Mouse (Mus musculus): ENCODE results near the gene Nat8f2. TPM values are rescaled to one million over a fixed set of nuclear protein-coding genes. Genes with fewer than 3 reads are reported as not detected.

Nat8f2 gene
- total and polyA plus RNA-seq, 3 experiments: 0.06 to 0.12 TPM; not detected in 1

DNA sequence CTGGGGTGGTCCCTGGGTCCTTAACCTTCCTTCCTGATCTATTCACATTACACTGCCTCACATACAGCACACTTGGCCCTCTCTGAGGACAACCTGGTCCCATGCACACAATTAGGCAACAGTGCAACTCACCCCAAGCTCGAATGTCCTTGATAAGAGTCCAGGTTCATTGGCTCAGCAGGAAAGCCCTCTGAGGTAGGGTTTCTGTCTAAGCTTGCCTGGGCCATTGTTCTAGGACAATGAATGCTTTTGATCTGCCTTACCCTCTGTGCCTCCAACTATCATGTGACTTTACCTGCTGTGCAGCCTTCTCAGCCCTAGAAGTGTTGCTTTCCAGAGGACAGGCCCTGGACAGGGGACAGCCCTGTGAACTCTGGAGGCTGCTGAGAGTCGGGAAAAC is 19.7 kb downstream of the Nat8f2 start:
- DNase-seq (ENCODE audit: low read depth, low spot score): no peak
- Histone ChIP-seq H3K4me3 (ENCODE audit: control insufficient read depth in 1 of 2, insufficient read depth in 1 of 2, low read depth in 2 of 2, low read length in 2 of 2) (no peak overlapping the region), H3K36me3 (ENCODE audit: control insufficient read depth in 1 of 2, insufficient read depth in 2 of 2, low read length in 2 of 2) (no peaks in the 10 kb centered on the region), H3K27me3 (ENCODE audit: control insufficient read depth in 1 of 2, insufficient read depth in 2 of 2, low read length in 2 of 2) (peaks cover 9 to 15% of the 10 kb centered on the region in 2 experiments; a peak in 3 of 4 replicates), H3K27ac (ENCODE audit: control insufficient read depth, low read depth, low read length) (no peak overlapping the region), H3K79me2 (ENCODE audit: control insufficient read depth, insufficient read depth, low read length, poor library complexity) (no peaks in the 10 kb centered on the region), H3K9me3 (replicated peaks; ENCODE audit: insufficient read depth, low read length) (no peaks in the 10 kb centered on the region), H3K9ac (ENCODE audit: control insufficient read depth, low read depth, low read length, poor library complexity, severe bottlenecking) (no peak overlapping the region), H3K4me1 (ENCODE audit: control insufficient read depth in 1 of 2, insufficient read depth in 2 of 2, low read length in 2 of 2) (no peaks in the 10 kb centered on the region)
- TF ChIP-seq MEF2A (IDR thresholded peaks at IDR 0.05; ENCODE audit: extremely low read depth, insufficient replicate concordance, low read depth, low read length, poor library complexity, severe bottlenecking) (no peak), CHD1 (IDR thresholded peaks at IDR 0.05; ENCODE audit: low read depth, low read length) (no peak), POLR2A (IDR thresholded peaks at IDR 0.05; ENCODE audit: control insufficient read depth in 1 of 2, insufficient read depth in 1 of 2, low read depth in 1 of 2, low read length in 2 of 2, poor library complexity in 1 of 2) (no peak), ZC3H11A (IDR thresholded peaks at IDR 0.05; ENCODE audit: low read depth, low read length) (no peak), USF2 (IDR thresholded peaks at IDR 0.05; ENCODE audit: borderline replicate concordance in 1 of 2, insufficient read depth in 1 of 2, low read depth in 1 of 2, low read length in 2 of 2) (no peak), MAZ (IDR thresholded peaks at IDR 0.05; ENCODE audit: low read depth, low read length) (no peak), HCFC1 (IDR thresholded peaks at IDR 0.05; ENCODE audit: low read depth, low read length) (no peak), POLR2AphosphoS5 (IDR thresholded peaks at IDR 0.05; ENCODE audit: borderline replicate concordance, low read depth, low read length) (no peak), RCOR1 (IDR thresholded peaks at IDR 0.05; ENCODE audit: low read depth, low read length) (no peak), ETS1 (IDR thresholded peaks at IDR 0.05; ENCODE audit: low read depth, low read length) (no peak), SMC3 (IDR thresholded peaks at IDR 0.05; ENCODE audit: low read depth, low read length) (no peak), ZMIZ1 (IDR thresholded peaks at IDR 0.05; ENCODE audit: low read depth, low read length) (no peak), UBTF (IDR thresholded peaks at IDR 0.05; ENCODE audit: borderline replicate concordance, insufficient read depth, low read depth, low read length) (no peak), KAT2A (conservative IDR thresholded peaks at IDR 0.05; ENCODE audit: low read depth, low read length) (no peak), NRF1 (IDR thresholded peaks at IDR 0.05; ENCODE audit: insufficient read depth, low read depth, low read length, poor library complexity, severe bottlenecking) (no peak), POLR2AphosphoS2 (IDR thresholded peaks at IDR 0.05; ENCODE audit: low read length) (no peak), MYC (IDR thresholded peaks at IDR 0.05; ENCODE audit: low read depth, low read length) (no peak)

- Histone ChIP-seq H3K4me1 (ENCODE audit: control insufficient read depth in 1 of 2, insufficient read depth in 2 of 2, low read length in 2 of 2) (no peaks in the 10 kb centered on the region), H3K27me3 (ENCODE audit: control insufficient read depth in 1 of 2, insufficient read depth in 2 of 2, low read length in 2 of 2) (peaks cover 9 to 11% of the 10 kb centered on the region in 2 experiments; a peak in 3 of 4 replicates), H3K27ac (ENCODE audit: control insufficient read depth, low read depth, low read length) (no peak overlapping the region), H3K79me2 (ENCODE audit: control insufficient read depth, insufficient read depth, low read length, poor library complexity) (no peaks in the 10 kb centered on the region), H3K9ac (ENCODE audit: control insufficient read depth, low read depth, low read length, poor library complexity, severe bottlenecking) (no peak overlapping the region), H3K4me3 (ENCODE audit: control insufficient read depth in 1 of 2, insufficient read depth in 1 of 2, low read depth in 2 of 2, low read length in 2 of 2) (no peak overlapping the region), H3K36me3 (ENCODE audit: control insufficient read depth in 1 of 2, insufficient read depth in 2 of 2, low read length in 2 of 2) (no peaks in the 10 kb centered on the region), H3K9me3 (replicated peaks; ENCODE audit: insufficient read depth, low read length) (no peaks in the 10 kb centered on the region)
- DNase-seq (ENCODE audit: low read depth, low spot score): no peak
- TF ChIP-seq NRF1 (IDR thresholded peaks at IDR 0.05; ENCODE audit: insufficient read depth, low read depth, low read length, poor library complexity, severe bottlenecking) (no peak), USF2 (IDR thresholded peaks at IDR 0.05; ENCODE audit: borderline replicate concordance in 1 of 2, insufficient read depth in 1 of 2, low read depth in 1 of 2, low read length in 2 of 2) (no peak)
Measured at GRCm38 (mm10) chr6:85848140-85848539, 20.8 kb downstream of the Nat8f2 start.
